Mouse (Mus musculus) heart, embryonic 11.5 days (tissue): ENCODE results near the gene Edem3. TPM values are rescaled to one million over a fixed set of nuclear protein-coding genes. Genes with fewer than 3 reads are reported as not detected.

Experiments
- ATAC-seq: fragments of 200-750 bp; cut with Nextera tagmentation; replicated peaks from 2 replicates; pipeline ENCODE4 v1.8.0; 2017; ENCODE audit warnings: moderate library complexity; ENCODE audit not compliant: insufficient number of reproducible peaks, low FRiP score, low TSS enrichment
- H3K27ac ChIP-seq: fragments of 300-500 bp; sonication (generic); 2 replicates; pipeline ENCODE4 v1.5.1; 2014; ENCODE audit warnings: mild to moderate bottlenecking, low read depth, low read length
- H3K27me3 ChIP-seq: fragments of 300-500 bp; sonication (generic); 2 replicates; pipeline ENCODE4 v1.6.1; 2014; ENCODE audit warnings: mild to moderate bottlenecking, low read length, mixed read lengths; ENCODE audit not compliant: control insufficient read depth, insufficient read depth
- H3K36me3 ChIP-seq: fragments of 300-500 bp; sonication (generic); 2 replicates; pipeline ENCODE4 v1.6.1; 2014; ENCODE audit warnings: mild to moderate bottlenecking, low read length, moderate library complexity, mixed read lengths; ENCODE audit not compliant: control insufficient read depth, insufficient read depth
- H3K4me1 ChIP-seq: fragments of 300-500 bp; sonication (generic); 2 replicates; pipeline ENCODE4 v1.6.1; 2014; ENCODE audit warnings: low read length; ENCODE audit not compliant: control insufficient read depth, insufficient read depth
- H3K4me2 ChIP-seq: fragments of 300-500 bp; sonication (generic); 2 replicates; pipeline ENCODE4 v1.6.1; 2014; ENCODE audit warnings: mild to moderate bottlenecking, moderate library complexity
- H3K4me3 ChIP-seq: fragments of 300-500 bp; sonication (generic); 2 replicates; pipeline ENCODE4 v1.5.1; 2014; ENCODE audit warnings: low read depth, low read length
- H3K9ac ChIP-seq: fragments of 300-500 bp; sonication (generic); 2 replicates; pipeline ENCODE4 v1.6.1; 2014; ENCODE audit warnings: mild to moderate bottlenecking, low read depth, low read length, moderate library complexity
- H3K9me3 ChIP-seq: fragments of 300-500 bp; sonication (generic); replicated peaks from 2 replicates; pipeline ENCODE4 v1.6.1; 2016; ENCODE audit warnings: low read length; ENCODE audit not compliant: control insufficient read depth
- WGBS: fragments of 180-500 bp; shearing (Covaris S2); extraction: QIAGEN DNeasy Blood & Tissue Kit; methylation state at CpG from one replicate; pipeline ENCODE4 v1.1.7; 2014; ENCODE audit not compliant: insufficient replicate concordance; 5-methylcytosine and 5-hydroxymethylcytosine counted together
- polyA plus RNA-seq: library from polyadenylated mRNA; unstranded; fragments of >200 nt; fragmentation: Nextera tagmentation; extraction: Ambion mirVana; gene quantifications from 2 replicates; pipeline ENCODE4 v1.2.1, GENCODE M21; 2014

Edem3 gene
- polyA plus RNA-seq, 1 experiment from 2014 or later: 18.3 TPM

DNA sequence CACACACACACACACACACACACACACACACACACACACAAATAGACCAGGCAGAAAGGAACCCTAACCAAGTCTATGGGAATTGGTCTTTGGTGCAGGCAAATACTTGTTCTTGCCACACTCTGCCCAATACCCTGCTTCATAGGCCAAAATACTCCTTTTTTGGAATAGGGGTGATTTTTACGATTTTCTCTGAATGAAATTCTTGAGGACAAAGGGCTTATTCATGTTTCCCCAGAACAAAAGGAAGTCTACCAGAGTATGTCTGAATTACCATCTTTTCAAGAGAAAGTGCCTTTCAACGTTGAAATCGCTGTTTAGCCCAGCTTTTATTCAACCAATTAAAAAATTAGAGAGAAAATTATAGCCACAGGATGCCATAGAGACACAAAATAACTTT, 96.8 kb downstream of the Edem3 start:
- ATAC-seq: no peak
- no peaks in the 10 kb centered on the region for H3K27me3 ChIP-seq
- 81% methylated on average over 3 of the region's 3 CpGs for whole genome bisulfite sequencing
- H3K27ac ChIP-seq: no peak overlapping the region
- H3K4me1 ChIP-seq: 0 out of 2 replicates have a peak, but pooled peaks cover 2% of the 10 kb centered on the region
- H3K9ac ChIP-seq: no peak overlapping the region
- H3K9me3 ChIP-seq: no peaks in the 10 kb centered on the region
- no peak overlapping the region for H3K4me2 ChIP-seq
- H3K4me3 ChIP-seq: no peak overlapping the region
- H3K36me3 ChIP-seq: no peaks in the 10 kb centered on the region

DNA sequence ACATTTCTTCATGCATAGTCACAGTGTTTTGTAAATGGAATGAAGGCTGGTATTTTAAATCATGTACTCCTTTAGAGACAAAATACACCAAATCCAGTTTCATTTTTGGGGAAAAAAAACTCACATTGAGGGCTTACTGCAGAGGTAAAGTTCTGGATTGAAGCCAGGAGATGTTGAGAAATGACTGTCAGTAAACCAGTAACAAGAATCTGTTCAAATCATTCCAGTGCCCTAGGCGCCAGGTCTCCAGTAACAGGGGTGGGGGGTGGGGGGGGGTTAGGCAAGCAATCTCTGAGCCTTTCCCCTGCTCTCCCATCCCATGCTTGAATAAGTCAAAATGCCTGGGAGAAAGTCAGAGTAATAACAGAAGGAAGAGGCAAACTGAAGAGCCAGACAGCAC, 100.4 kb downstream of the Edem3 start:
- no peak overlapping the region for H3K9ac ChIP-seq
- no peaks in the 10 kb centered on the region for H3K9me3 ChIP-seq
- ATAC-seq: no peak
- H3K36me3 ChIP-seq: no peaks in the 10 kb centered on the region
- WGBS: 53% methylated on average over 1 of the region's 1 CpGs
- H3K4me2 ChIP-seq: no peak overlapping the region
- H3K27me3 ChIP-seq: no peaks in the 10 kb centered on the region
- H3K4me1 ChIP-seq: 0 out of 2 replicates have a peak, but pooled peaks cover 5% of the 10 kb centered on the region
- no peak overlapping the region for H3K4me3 ChIP-seq
- no peak overlapping the region for H3K27ac ChIP-seq

DNA sequence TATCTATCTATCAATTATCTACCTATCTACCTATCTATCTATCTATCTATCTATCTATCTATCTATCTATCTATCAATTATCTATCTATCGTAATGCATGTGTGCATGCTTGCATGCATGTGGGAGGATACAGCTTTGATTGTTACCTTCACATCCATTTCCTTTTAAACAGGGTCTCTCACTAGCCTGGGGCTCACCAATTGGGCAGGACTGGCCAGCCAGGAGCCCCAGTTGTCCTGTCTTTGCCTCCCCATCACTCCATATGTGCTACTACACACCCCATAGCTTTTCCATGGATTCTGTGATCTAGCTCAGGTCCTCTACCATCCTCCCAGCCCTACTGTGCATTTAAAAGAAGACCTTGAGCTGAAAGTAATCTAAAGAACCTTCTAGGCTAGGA, 103.3 kb downstream of the Edem3 start:
- no peak overlapping the region for H3K27ac ChIP-seq
- no peak for ATAC-seq

DNA sequence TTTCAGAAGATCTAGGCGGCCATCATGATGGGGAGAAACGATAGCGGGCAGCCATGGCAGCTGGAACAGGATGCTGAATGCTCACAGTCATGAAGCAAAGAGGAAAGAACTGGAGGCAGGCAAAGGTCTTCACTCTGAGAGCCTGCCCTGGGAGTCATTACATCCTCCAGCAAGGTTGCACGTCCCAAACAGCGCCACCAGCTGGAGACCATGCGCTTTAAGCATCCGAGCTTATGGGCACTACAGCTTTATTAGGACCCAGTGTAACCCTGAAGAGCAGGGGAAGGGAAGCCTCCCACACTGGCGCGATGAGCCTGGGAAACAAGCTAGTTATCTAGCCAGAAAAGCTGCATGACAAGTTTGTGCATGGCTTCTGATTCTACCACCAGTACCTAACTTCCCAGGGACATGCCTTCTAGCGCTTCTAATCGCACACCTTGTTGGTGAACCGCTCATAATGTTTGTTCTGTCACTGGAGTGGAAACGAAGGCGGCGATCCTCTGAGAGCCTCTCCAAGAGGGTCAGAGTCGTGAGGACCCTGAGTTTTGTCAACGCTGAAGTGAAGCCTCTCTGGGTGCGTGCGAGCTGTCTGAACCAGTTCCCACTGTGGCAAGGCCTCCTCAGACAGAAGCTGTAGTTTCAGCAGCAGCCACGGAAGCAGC, 106.3 kb downstream of the Edem3 start:
- 53% methylated on average over 20 of the region's 20 CpGs for WGBS
- H3K9me3 ChIP-seq: no peaks in the 10 kb centered on the region
- no peak for ATAC-seq
- no peak overlapping the region for H3K4me3 ChIP-seq
- H3K36me3 ChIP-seq: no peaks in the 10 kb centered on the region
- no peak overlapping the region for H3K9ac ChIP-seq
- no peak overlapping the region for H3K4me2 ChIP-seq
- no peaks in the 10 kb centered on the region for H3K27me3 ChIP-seq
- H3K27ac ChIP-seq: no peak overlapping the region
- H3K4me1 ChIP-seq: 0 out of 2 replicates have a peak, but pooled peaks cover 9% of the 10 kb centered on the region

More for the DNA sequence above, 103.3 kb downstream of the Edem3 start:
- H3K9me3 ChIP-seq: no peaks in the 10 kb centered on the region
- H3K27me3 ChIP-seq: no peaks in the 10 kb centered on the region
- no peak overlapping the region for H3K9ac ChIP-seq
- 0 out of 2 replicates have a peak, but pooled peaks cover 5% of the 10 kb centered on the region for H3K4me1 ChIP-seq
- H3K4me3 ChIP-seq: no peak overlapping the region
- no peak overlapping the region for H3K4me2 ChIP-seq
- no peaks in the 10 kb centered on the region for H3K36me3 ChIP-seq
- 93% methylated on average over 1 of the region's 1 CpGs for WGBS

DNA sequence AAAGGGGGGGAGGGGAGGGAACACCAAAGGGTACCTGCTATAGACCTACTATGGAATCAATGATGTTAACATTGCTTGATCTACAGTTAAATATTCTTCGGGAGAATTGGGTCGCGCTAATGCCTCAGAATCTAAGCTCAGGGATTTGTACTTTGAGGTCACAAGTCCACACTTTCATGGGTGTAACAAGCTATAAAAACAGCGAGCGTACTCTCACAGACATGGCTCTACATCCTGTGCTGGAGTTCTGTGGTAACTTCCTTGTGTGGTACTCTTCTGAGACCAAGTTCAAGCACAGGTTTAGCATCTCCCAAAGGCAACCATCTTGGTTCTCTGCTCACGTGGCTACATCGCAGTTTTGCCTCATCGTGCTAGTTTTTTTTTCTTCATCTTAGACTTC, 106.9 kb downstream of the Edem3 start:
- Histone ChIP-seq H3K36me3 (no peaks in the 10 kb centered on the region), H3K27ac (no peak overlapping the region), H3K4me1 (0 out of 2 replicates have a peak, but pooled peaks cover 7% of the 10 kb centered on the region), H3K4me2 (no peak overlapping the region), H3K4me3 (no peak overlapping the region), H3K9me3 (no peaks in the 10 kb centered on the region), H3K27me3 (no peaks in the 10 kb centered on the region), H3K9ac (no peak overlapping the region)
- WGBS: 91% methylated on average over 8 of the region's 8 CpGs
- ATAC-seq: no peak

DNA sequence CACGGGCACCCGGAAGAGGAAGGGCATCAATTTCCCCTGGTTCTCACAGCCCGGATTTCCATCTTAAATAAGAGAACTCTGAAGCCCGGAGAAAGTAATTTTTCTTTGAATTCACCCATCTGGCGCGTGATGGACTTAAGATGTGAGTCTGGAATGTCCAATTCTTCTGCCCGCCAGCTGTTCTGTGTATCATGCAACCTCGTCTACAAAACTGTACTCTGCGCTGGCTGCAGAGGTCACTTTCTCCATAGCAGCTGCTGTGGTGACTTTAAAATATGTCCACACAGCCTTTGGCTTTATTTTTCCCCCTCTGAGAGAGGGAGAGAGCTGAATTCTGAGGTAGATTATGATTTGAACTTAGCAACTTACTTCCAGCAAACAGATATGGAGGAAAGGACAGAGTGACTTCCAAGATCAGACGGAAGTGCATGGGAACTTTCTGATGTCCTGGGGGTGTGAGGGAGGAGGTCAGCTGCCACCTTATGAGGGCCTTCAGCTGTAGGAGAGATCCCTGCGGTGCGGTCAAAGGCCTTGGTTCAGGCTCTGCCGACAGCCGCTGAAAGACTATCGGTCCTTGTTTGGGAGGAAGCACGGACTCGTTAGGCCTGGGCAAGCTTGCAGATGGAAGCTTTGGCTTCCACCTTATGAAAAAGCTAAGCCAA, 108.1 kb downstream of the Edem3 start:
- Histone ChIP-seq H3K4me2 (no peak overlapping the region), H3K4me1 (0 out of 2 replicates have a peak, but pooled peaks cover 4% of the 10 kb centered on the region), H3K9me3 (no peaks in the 10 kb centered on the region), H3K9ac (no peak overlapping the region), H3K27ac (no peak overlapping the region), H3K36me3 (no peaks in the 10 kb centered on the region), H3K4me3 (no peak overlapping the region), H3K27me3 (no peaks in the 10 kb centered on the region)
- WGBS: 75% methylated on average over 17 of the region's 17 CpGs
- no peak for ATAC-seq

DNA sequence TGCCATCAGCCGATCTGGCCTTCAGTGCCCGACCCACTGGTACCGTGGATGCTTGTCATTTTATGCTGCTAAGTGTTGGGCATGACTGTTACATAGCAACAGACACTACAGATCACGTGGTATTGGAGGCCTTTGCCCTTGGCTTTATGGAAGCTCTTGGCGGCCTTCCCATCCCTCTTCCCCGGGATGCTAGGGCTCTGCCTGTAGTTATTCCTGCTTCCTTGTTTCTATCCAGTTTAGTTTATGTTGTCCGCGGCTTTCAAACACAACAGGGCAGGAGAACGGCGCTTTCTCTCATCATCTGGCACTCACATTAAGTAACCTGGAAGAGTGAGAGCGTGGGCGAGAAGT, 108.6 kb downstream of the Edem3 start:
- H3K4me1 ChIP-seq: 0 out of 2 replicates have a peak, but pooled peaks cover 4% of the 10 kb centered on the region
- no peak overlapping the region for H3K27ac ChIP-seq
- no peaks in the 10 kb centered on the region for H3K9me3 ChIP-seq
- H3K36me3 ChIP-seq: no peaks in the 10 kb centered on the region
- WGBS: 84% methylated on average over 12 of the region's 12 CpGs
- H3K9ac ChIP-seq: no peak overlapping the region
- H3K4me3 ChIP-seq: no peak overlapping the region
- H3K4me2 ChIP-seq: no peak overlapping the region
- ATAC-seq: no peak
- no peaks in the 10 kb centered on the region for H3K27me3 ChIP-seq

DNA sequence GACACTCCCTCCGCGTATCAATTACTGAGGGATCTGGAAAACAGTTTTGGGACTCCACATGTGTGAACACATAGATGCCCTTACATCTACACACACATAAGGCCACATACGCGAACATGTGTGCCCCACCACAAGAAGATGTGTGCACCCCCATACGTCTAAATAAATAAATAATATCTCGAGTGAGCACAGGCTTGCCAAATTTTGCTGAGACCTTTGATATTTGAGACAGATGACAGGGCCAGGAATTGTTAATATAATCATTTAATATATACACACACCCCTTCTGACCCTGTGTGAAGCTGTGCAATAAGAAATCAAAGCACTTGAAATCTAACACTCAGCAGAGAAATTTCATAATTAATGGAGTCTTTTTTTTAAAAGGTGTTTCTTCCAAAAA, 109.2 kb downstream of the Edem3 start:
- ATAC-seq: no peak
- Histone ChIP-seq H3K36me3 (no peaks in the 10 kb centered on the region), H3K9me3 (no peaks in the 10 kb centered on the region), H3K27me3 (no peaks in the 10 kb centered on the region), H3K27ac (no peak overlapping the region), H3K4me1 (0 out of 2 replicates have a peak, but pooled peaks cover 4% of the 10 kb centered on the region), H3K9ac (no peak overlapping the region), H3K4me3 (no peak overlapping the region), H3K4me2 (no peak overlapping the region)
- WGBS: 87% methylated on average over 6 of the region's 6 CpGs
